Mouse (Mus musculus) heart, embryonic 12.5 days (tissue): ENCODE data around the gene Grem1. TPM values are rescaled to one million over a fixed set of nuclear protein-coding genes. Genes with fewer than 3 reads are reported as not detected.

Source experiments
- ATAC-seq: fragments of 200-750 bp; cut with Nextera tagmentation; 2 replicates; pipeline ENCODE4 v1.8.0; 2017; ENCODE audit warnings: moderate TSS enrichment, moderate library complexity; ENCODE audit not compliant: insufficient number of reproducible peaks, low FRiP score
- H3K27ac ChIP-seq: fragments of 300-500 bp; sonication (generic); 2 replicates; pipeline ENCODE4 v1.5.1; 2016; ENCODE audit warnings: mild to moderate bottlenecking, moderate library complexity; ENCODE audit not compliant: poor library complexity, severe bottlenecking
- H3K27me3 ChIP-seq: fragments of 300-500 bp; sonication (generic); replicated peaks from 2 replicates; pipeline ENCODE4 v1.6.1; 2016; ENCODE audit warnings: mild to moderate bottlenecking, moderate library complexity
- H3K36me3 ChIP-seq: fragments of 300-500 bp; sonication (generic); 2 replicates; pipeline ENCODE4 v1.6.1; 2016; ENCODE audit warnings: mild to moderate bottlenecking, moderate library complexity
- H3K4me1 ChIP-seq: fragments of 300-500 bp; sonication (generic); replicated peaks from 2 replicates; pipeline ENCODE4 v1.6.1; 2016; ENCODE audit warnings: mild to moderate bottlenecking
- H3K4me2 ChIP-seq: fragments of 300-500 bp; sonication (generic); 2 replicates; pipeline ENCODE4 v1.6.1; 2016; ENCODE audit warnings: mild to moderate bottlenecking, moderate library complexity
- H3K4me3 ChIP-seq: fragments of 300-500 bp; sonication (generic); 2 replicates; pipeline ENCODE4 v1.5.1; 2016; ENCODE audit warnings: mild to moderate bottlenecking
- H3K9ac ChIP-seq: fragments of 300-500 bp; sonication (generic); 2 replicates; pipeline ENCODE4 v1.6.1; 2016; ENCODE audit warnings: mild to moderate bottlenecking, moderate library complexity
- H3K9me3 ChIP-seq: fragments of 300-500 bp; sonication (generic); replicated peaks from 2 replicates; pipeline ENCODE4 v1.6.1; 2016; ENCODE audit warnings: mild to moderate bottlenecking, moderate library complexity
- WGBS: fragments of 180-500 bp; shearing (Covaris S2); methylation state at CpG from one replicate; pipeline ENCODE4 v1.1.7; 2016; 5-methylcytosine and 5-hydroxymethylcytosine counted together
- polyA plus RNA-seq: library from polyadenylated mRNA; unstranded; fragments of >200 nt; fragmentation: Nextera tagmentation; extraction: Ambion mirVana; gene quantifications from 2 replicates; pipeline ENCODE4 v1.2.1, GENCODE M21; 2016

The Grem1 gene
- polyA plus RNA-seq, 1 experiment from 2014 or later: not detected

DNA sequence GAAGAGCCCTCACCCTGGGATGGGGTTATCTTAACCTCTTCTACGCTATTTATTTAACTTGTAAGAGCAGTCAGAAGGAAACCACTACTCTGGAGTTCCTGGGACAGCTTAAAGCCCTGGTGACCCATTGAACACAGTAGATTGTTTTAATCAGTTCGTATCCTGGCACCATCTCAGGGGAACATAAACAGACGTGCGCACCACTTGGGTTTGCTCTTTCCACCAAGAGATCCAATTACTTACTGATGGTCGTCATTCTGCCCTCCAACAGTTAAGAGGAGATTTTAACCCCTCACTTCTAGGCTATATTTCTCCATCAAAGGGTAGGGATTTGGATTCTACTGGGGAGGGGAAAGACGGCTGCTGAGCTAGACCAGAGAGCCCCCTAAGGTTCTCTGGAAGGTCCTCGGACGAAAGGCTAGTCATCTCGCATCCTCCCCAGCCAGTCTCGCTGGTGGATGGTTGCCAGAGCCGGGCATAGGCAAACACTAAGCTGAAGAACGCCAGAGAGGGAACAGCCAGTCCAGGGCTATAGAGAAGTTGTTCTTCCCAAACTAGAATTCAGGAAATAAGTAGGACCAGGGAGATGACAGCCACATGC, 1.4 kb downstream of the Grem1 start:
- Histone ChIP-seq H3K36me3 (no peaks in the 10 kb centered on the region), H3K27me3 (peaks cover 65% of the 10 kb centered on the region), H3K4me2 (peak overlapping the region; percentile 83), H3K27ac (no peak overlapping the region), H3K9ac (no peak overlapping the region), H3K9me3 (no peaks in the 10 kb centered on the region), H3K4me1 (peaks cover 23% of the 10 kb centered on the region), H3K4me3 (peak overlapping the region; percentile 47)
- 1% methylated on average over 12 of the region's 12 CpGs for WGBS
- ATAC-seq: no peak

DNA sequence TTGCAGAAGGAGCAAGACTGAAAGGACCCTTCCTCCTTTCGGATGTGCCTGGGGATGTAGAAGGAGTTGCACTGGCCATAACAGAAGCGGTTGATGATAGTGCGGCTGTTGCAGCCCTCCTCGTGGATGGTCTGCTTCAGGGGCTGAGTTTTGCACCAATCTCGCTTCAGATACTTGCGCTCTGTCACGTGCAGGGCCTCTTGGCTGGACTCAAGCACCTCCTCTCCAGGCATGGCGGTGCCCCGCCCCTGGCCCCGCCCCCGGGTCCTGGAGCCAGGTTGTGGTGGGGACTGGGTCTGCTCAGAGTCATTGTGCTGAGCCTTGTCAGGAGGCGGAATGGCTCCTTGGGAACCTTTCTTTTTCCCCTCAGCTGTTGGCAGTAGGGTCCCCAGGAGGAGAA, 8.7 kb downstream of the Grem1 start:
- no peak overlapping the region for H3K27ac ChIP-seq
- no peaks in the 10 kb centered on the region for H3K9me3 ChIP-seq
- ATAC-seq: no peak
- no peak overlapping the region for H3K9ac ChIP-seq
- H3K4me1 ChIP-seq: no peaks in the 10 kb centered on the region
- no peak overlapping the region for H3K4me2 ChIP-seq
- peaks cover 13% of the 10 kb centered on the region for H3K27me3 ChIP-seq
- no peaks in the 10 kb centered on the region for H3K36me3 ChIP-seq
- WGBS: 68% methylated on average over 12 of the region's 12 CpGs
- no peak overlapping the region for H3K4me3 ChIP-seq

DNA sequence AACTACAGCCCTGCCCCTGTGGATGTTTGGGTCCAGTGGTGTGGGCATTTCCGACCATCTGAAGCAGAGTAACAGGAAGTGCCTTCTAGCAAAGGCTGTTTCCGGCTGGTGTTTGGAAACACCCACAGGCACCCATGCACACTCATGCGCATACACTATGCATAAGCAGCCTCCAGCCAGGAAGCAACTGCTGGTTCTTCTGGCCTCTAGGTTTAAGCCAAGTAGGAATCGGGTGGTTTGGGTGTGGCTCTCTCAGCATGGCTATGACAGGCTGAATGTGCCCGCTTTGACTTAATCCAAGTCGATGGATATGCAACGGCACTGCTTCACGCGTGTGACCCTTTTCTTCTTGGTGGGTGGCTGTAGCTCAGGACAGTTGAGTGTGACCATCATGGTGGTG, 9.1 kb downstream of the Grem1 start:
- Histone ChIP-seq H3K36me3 (no peaks in the 10 kb centered on the region), H3K27ac (no peak overlapping the region), H3K9me3 (no peaks in the 10 kb centered on the region), H3K4me2 (no peak overlapping the region), H3K27me3 (peaks cover 12% of the 10 kb centered on the region), H3K4me1 (no peaks in the 10 kb centered on the region), H3K4me3 (no peak overlapping the region), H3K9ac (no peak overlapping the region)
- no peak for ATAC-seq
- WGBS: 88% methylated on average over 9 of the region's 9 CpGs

DNA sequence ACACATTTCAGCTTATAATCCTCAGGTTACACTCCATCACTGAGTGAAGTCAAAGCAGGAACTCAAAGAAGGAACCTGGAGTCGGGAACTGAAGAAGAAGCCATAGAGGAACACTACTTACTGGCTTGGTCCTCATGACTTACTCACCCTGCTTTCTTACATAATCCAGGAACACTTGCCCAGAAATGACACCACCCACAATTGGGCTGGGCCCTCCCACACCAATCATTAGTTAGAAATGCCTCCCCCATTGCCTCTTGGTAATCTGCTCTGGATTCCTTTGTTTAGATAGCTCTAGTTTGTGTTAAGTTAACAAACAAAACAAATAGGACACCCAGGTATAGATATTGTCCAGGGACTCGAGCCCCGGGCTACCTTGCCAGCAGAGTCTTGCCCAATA, 29.9 kb downstream of the Grem1 start:
- no peaks in the 10 kb centered on the region for H3K36me3 ChIP-seq
- H3K4me2 ChIP-seq: no peak overlapping the region
- H3K4me3 ChIP-seq: no peak overlapping the region
- H3K9me3 ChIP-seq: no peaks in the 10 kb centered on the region
- no peak for ATAC-seq
- 84% methylated on average over 3 of the region's 3 CpGs for WGBS
- H3K27ac ChIP-seq: no peak overlapping the region
- no peaks in the 10 kb centered on the region for H3K27me3 ChIP-seq
- H3K4me1 ChIP-seq: no peaks in the 10 kb centered on the region
- H3K9ac ChIP-seq: no peak overlapping the region

DNA sequence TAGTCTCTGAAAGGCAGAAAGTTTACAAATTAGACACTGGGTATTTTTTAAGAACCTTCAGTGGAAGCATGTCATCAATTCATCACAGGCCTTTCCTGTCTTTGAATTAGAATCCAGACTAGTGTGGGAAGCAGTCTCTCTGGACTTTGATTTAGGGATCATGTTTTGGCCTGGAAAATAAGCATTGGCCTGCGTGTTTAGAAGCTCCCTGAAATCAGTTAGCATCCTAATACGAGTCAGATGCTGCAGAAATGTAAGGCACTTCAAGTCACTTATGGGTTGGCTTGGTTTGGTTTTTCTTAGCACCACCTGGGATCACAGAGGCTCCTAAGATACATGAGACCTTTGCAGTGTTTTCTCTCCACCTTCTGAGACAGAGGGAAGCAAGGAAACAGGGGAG, 43.6 kb downstream of the Grem1 start:
- Histone ChIP-seq H3K27ac (no peak overlapping the region), H3K9me3 (no peaks in the 10 kb centered on the region), H3K27me3 (peaks cover 17% of the 10 kb centered on the region), H3K36me3 (no peaks in the 10 kb centered on the region), H3K9ac (no peak overlapping the region), H3K4me1 (no peaks in the 10 kb centered on the region), H3K4me2 (no peak overlapping the region), H3K4me3 (no peak overlapping the region)
- WGBS: 68% methylated on average over 2 of the region's 2 CpGs
- ATAC-seq: no peak

DNA sequence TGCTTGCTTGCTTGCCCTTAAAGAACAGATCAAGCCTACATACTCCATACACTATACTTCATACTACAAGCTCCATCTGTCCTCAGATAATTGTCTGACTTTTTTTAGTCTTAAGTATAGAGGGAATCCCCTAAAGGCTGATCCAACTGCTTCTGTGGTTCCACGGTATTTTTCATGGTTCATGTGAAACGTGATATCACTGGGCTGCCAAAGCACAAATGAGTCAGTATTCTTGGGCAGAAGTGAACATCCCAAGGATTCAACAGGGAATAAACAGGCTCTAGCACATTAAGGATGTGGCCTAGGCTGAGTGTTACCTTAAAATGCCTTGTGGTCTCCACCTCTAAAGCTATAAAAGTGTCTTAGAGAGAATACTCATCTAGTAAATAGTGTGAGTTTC, 45.0 kb downstream of the Grem1 start:
- no peak overlapping the region for H3K4me2 ChIP-seq
- peaks cover 24% of the 10 kb centered on the region for H3K27me3 ChIP-seq
- no peaks in the 10 kb centered on the region for H3K36me3 ChIP-seq
- peaks cover 3% of the 10 kb centered on the region for H3K9me3 ChIP-seq
- H3K4me3 ChIP-seq: no peak overlapping the region
- no peak overlapping the region for H3K27ac ChIP-seq
- WGBS: 63% methylated on average over 2 of the region's 2 CpGs
- ATAC-seq: no peak
- H3K9ac ChIP-seq: no peak overlapping the region
- no peaks in the 10 kb centered on the region for H3K4me1 ChIP-seq

DNA sequence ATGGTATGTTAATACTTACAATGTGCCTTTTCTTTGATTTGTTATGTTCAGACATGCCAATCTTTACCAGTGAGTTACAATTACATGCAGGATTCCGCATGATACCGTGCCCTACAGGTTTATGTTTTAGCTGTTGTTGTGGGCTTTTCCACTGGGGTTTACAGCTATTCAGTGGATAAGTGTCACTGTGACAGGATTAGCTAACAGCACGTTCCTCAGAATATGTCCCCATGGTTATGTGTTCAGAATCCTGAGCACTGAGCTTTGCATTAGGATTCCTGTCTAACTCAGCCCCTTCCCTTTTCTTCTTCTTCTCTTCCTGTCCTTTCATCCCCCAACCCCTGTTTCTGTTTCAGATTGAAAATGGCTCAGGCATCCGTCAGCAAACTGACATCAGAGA, 50.9 kb downstream of the Grem1 start:
- no peak overlapping the region for H3K9ac ChIP-seq
- peaks cover 45% of the 10 kb centered on the region for H3K27me3 ChIP-seq
- no peak overlapping the region for H3K4me2 ChIP-seq
- no peak overlapping the region for H3K4me3 ChIP-seq
- H3K4me1 ChIP-seq: no peaks in the 10 kb centered on the region
- no peaks in the 10 kb centered on the region for H3K36me3 ChIP-seq
- no peak for ATAC-seq
- no peak overlapping the region for H3K27ac ChIP-seq
- H3K9me3 ChIP-seq: peaks cover 4% of the 10 kb centered on the region
- 66% methylated on average over 4 of the region's 4 CpGs for WGBS

DNA sequence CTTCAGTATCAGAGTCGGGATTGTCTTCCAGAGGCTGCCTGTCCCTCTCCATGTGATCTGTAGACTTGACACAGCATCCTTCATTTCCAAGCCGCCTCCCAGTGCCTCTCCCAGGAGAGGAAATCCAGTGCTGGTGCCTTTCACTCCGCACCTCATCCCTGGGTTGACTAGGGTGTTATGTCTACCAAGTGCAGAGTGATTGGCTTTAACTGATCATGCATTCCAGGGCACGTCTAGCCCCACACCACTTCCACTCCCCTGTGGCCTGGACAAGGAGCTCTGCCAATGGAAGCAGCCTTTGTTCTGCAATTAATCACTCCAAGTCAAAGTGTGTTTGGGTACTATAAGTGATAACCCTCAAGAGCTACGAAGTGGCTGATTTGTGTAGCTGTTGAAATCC, 56.9 kb downstream of the Grem1 start:
- H3K9me3 ChIP-seq: no peaks in the 10 kb centered on the region
- H3K4me2 ChIP-seq: no peak overlapping the region
- H3K4me3 ChIP-seq: no peak overlapping the region
- no peak overlapping the region for H3K27ac ChIP-seq
- no peak overlapping the region for H3K9ac ChIP-seq
- ATAC-seq: no peak
- H3K4me1 ChIP-seq: peaks cover 4% of the 10 kb centered on the region; the same call in 1 of the 2 replicates
- WGBS: 16% methylated on average over 5 of the region's 5 CpGs
- peaks cover 45% of the 10 kb centered on the region for H3K27me3 ChIP-seq
- no peaks in the 10 kb centered on the region for H3K36me3 ChIP-seq

DNA sequence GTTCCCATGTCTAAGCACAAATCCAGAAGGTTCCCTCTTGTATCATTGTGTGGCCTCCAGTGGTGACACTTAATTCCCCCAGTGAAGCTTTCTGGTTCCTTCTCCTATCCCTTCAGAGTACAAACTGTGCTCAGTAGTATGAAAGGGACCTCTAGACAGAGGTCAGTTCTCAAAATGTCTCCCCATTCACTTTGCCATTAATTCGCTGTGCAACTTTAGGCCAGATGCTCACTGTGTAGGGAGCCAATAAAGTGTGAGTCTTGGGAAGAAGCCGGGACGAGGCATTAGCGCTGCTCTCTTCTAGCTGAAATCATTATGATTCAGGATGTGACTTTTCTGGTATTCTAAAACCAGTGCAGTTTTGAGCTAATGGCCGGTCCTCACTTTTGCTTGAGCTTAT, 61.8 kb downstream of the Grem1 start:
- peaks cover 30% of the 10 kb centered on the region for H3K27me3 ChIP-seq
- 86% methylated on average over 5 of the region's 5 CpGs for WGBS
- ATAC-seq: no peak
- H3K4me1 ChIP-seq: peaks cover 3% of the 10 kb centered on the region; the same call in 1 of the 2 replicates
- no peak overlapping the region for H3K4me3 ChIP-seq
- H3K9me3 ChIP-seq: no peaks in the 10 kb centered on the region
- H3K9ac ChIP-seq: no peak overlapping the region
- H3K27ac ChIP-seq: no peak overlapping the region
- no peaks in the 10 kb centered on the region for H3K36me3 ChIP-seq
- no peak overlapping the region for H3K4me2 ChIP-seq

DNA sequence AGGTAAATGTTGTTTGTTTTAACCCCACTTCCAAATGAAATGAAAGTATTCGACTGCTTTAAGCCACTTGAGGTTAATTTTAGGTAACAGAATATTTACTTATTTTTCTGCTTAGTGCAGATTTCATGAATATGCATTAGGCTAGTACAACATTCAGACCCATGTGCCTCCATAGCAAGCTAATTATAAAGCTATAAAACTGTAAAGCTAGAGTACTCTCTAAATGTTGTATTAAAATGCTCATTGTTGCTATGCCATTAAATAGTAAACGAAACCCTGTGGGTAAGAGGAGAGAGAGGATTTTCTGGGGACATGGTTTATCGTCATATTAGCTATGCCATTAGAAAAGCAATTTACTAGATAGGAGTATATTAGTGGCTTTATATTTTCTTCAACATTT, 62.2 kb downstream of the Grem1 start:
- Histone ChIP-seq H3K9ac (no peak overlapping the region), H3K27ac (no peak overlapping the region), H3K4me2 (no peak overlapping the region), H3K9me3 (no peaks in the 10 kb centered on the region), H3K36me3 (no peaks in the 10 kb centered on the region), H3K4me3 (no peak overlapping the region), H3K27me3 (peaks cover 30% of the 10 kb centered on the region), H3K4me1 (no peaks in the 10 kb centered on the region)
- no peak for ATAC-seq
- 81% methylated on average over 3 of the region's 3 CpGs for WGBS
